Mouse (Mus musculus): ENCODE measurements around the gene Klc1.

Klc1 gene

GRCm38 (mm10) chr12:111743419-111743818 is 15.2 kb upstream of the Klc1 start:
- DNase-seq (ENCODE audit: low read depth, low spot score): no peak

DNA sequence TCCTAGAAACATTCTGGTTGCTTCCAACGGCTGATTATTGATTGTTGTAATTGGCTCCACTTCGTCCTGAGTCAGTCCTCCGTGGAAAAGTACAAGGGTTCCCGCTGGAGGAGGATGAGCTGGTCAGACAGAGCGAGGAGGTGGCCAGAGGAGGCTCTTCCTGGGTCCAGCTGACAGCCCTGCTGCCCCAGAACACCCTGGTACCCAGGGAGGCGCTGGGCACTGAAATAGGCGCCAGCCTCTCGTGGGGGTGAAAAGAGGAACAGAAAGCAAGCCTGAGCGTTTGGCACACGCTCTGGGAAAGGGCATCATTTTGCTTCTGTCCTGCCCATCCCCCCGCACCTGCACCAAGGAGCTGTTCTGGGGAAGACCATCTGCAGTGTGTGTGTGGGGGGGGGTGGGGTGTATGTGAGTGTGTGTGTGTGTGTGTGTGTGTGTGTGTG is 14.6 kb upstream of the Klc1 start:
- no peak for DNase-seq (ENCODE audit: low read depth, low spot score)

DNA sequence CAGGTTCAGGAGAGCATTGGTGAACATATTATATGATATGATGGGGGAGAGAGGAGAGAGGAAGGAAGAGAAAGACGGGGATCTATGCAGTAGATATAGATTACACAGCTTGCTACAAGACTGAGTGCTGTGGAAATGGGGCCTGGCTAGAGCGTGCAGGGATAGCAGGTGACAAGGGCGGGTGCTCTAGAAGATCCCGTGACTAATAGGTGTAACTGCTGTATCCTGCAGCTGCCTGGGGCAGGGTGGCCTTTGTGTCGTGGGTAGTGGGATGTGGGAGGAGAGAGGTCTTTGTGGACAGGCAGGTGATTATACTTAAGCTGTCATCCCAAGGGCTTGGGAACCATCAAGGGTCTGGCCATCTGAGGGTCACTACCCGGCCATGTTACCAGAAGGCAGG is 13.4 kb upstream of the Klc1 start:
- DNase-seq (ENCODE audit: low read depth, low spot score): no peak

DNA sequence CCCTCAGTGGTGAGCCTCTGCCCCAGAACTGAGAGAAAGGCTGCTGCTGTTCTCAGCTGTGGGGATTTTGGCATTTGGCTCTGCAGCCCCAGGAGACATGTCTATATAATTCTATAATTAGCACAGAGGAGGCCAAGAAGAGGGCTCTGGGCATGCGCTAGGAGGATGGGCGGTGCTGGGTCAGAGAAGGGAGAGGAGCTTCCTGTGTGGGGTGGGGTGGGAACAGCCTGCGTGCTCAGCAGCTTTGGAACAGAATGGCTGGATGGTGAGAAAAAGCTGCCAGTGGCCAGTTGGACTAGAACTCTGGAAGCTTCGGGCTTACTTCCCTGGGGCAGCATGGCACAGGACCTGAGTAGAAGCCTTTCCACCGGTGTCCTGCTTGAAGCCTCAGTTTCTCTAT is 12.6 kb upstream of the Klc1 start:
- no peak for DNase-seq (ENCODE audit: low read depth, low spot score)

DNA sequence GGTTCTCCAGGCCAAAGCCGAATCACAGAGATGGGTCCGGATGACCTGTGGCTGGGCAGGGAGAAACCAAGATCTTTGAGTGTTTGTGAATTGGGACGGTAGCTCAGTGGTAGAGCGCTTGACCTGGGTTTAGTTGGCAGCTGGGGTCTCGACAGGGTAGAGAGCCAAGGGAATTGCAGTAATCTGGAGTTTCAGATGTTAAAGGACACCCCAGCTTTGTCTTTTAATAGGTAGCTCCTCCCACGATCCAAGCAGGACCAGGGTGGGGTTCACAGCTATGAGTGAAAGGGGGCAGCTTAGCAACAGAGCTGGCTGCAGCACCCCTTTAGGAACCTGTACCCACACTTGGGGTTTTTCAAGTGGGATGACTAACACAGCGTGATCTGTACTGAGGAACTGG is 11.2 kb upstream of the Klc1 start:
- DNase-seq (ENCODE audit: low read depth, low spot score): no peak

GRCm38 (mm10) chr12:111750739-111751138 is 7.9 kb upstream of the Klc1 start:
- DNase-seq (ENCODE audit: low read depth, low spot score): no peak

GRCm38 (mm10) chr12:111752491-111752890 is 6.2 kb upstream of the Klc1 start:
- no peak for DNase-seq (ENCODE audit: low read depth, low spot score)

DNA sequence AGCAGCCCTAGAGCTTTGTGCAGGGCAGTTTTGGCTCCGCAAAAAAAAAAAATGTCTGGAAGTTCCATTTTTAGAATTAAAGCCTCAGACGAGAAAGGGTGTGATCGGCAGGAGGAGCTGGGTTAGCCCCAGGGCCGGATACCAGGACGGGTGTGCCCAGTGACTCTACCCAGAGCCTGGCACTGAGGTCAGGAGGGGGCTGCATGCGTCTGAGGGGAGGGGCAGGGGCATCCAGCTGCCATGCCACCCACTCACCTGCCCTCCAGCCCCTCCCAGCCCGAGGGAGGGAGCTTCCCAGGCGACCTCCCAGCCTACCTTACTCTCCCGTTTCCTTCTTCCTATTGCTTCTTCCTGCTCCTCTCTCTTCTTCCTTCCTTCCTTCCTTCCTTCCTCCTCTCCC is 5.3 kb upstream of the Klc1 start:
- no peak for DNase-seq (ENCODE audit: low read depth, low spot score)

DNA sequence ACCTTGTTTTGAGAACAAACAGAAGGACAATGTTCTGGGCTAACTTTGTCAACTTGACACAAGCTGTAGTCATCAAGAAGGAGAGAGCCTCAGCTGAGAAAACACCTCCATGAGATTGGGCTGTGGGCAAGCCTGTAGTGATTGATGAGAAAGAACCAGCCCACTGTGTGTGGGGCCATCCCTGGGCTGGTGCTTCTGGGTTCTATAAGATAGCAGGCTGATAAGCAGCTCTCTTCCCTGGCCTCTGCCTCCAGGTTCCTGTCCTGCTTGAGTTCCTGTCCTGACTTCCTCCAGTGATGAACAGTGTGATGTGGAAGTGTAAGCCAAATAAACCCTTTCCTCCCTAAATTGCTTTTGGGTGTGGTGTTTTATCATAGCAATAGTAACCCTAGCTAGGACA is 3.9 kb upstream of the Klc1 start:
- no peak for DNase-seq (ENCODE audit: low read depth, low spot score)

- DNase-seq (ENCODE audit: low read depth, low spot score): no peak
These were observed 3.4 kb upstream of the Klc1 start for GRCm38 (mm10) chr12:111755231-111755630.

- no peak for DNase-seq (ENCODE audit: low read depth, low spot score)
These were observed 2.5 kb upstream of the Klc1 start for GRCm38 (mm10) chr12:111756082-111756697.

DNA sequence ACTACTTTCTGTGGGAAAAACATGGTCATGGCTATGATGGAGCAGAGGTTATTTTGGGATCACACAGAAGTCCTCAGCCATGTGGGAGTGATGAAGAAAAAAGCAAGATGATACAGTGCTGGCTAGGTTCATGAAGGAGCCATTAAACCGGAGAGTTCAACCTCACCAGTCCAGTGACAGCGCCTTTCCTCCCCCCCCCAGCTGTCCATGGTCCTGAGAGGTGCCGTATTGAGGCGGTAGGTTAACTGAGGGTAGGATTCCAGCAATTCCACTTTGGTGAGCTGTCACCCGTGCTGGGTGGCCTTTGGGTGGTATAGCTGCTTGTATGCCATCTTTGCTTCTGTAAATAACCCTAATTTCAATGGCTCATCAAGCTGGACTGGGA is 2.0 kb upstream of the Klc1 start:
- DNase-seq (ENCODE audit: low read depth, low spot score): no peak

DNA sequence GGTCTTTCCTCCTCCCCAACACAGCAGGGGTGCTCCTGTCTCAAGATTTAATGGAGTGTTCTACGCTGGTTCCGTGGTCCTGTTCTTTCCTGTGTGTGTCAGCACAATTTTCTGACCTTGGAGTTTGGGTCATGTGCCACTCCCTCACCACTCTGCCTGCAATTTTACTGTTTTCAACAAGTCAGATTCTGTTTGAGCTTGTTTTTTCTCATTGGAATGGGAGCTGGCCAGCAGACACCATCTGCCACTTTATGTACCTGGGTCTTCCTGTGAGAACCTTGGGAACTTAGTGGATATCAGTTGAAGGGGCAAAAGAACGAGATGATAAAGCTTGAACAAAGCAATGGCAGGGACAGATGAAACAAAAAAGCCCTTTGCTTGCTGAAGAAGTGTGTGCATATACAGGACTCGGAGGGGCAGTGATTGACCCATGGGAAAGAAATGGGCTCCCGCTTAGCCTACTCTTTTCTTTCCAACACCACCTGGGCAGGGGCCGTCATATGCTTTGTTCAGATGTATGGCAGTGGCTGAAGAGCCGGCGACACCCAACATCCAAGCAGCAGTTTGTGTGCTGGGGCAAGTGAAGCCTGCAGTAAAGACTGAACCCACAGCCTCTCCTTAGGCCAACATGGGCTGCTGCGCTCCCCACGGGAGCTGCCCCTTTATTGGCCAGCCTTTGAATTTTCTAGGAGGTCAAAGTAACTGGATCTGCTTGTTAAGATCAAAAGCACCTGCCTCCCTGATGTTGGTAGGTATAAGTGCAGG is 906 bp upstream of the Klc1 start:
- DNase-seq (ENCODE audit: low read depth, low spot score): no peak

- peak; percentile 17 for DNase-seq (ENCODE audit: low read depth, low spot score)
These were observed 770 bp downstream of the Klc1 start for GRCm38 (mm10) chr12:111759176-111760061.

DNA sequence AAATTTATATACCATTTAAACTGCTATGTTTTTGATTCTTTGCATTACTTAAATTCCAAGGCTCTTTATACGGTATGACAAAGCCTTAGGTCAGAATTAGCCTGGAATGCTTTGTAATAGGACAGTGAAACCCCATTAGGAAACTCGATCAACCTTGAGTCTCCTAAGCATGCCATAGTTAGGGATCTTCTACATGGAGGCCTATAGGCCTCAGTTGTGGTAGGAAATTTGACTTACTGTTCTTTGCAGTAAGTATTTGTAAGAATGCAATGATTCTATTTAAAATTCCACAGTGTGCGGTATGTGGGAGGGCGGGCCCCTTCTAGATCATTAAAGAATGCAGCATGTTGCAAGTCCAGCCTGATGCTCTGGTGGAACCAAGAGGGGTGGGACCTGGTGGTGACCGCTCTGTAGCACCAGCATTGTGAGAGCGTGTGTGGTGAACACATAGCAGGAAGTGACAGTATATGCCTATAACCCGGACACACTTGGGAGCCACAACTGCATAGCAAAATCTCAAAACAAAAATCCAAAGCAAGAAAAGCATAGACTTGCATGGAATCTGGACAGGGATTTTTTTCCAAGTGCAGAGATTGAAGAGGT is 1.8 kb downstream of the Klc1 start:
- DNase-seq (ENCODE audit: low read depth, low spot score): no peak

DNA sequence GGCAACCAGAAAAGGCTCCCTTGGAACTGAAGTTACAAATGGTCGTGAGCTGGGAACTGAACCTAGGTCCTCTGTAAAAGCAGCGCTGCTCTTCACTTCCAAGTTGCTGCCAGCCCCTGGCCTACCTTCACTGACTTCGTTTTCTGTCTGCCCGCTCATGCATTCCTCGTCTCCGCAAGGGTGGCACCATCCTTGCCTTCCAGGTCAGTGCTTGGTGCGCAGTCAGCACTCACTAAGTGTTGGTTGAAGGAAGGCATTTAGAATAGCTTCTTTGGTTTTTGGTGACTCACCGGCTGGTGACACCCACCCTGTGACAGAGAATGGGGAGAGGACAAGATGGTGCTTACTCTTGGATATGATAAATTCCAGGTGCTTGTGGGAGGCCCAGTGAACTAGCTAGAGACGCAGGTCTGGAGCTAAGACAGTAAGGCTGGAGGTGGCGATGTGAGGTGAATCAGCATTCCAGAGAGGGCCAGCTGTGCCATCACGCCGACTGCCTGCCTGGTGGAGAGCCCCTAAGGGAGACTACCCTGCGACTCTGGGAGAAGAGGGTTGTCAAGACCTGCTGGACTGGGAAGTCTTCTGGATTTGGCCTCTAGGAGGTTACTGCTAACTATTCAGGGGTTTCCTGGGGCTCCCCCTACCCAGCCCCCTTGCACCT is 4.1 kb downstream of the Klc1 start:
- no peak for DNase-seq (ENCODE audit: low read depth, low spot score)

DNA sequence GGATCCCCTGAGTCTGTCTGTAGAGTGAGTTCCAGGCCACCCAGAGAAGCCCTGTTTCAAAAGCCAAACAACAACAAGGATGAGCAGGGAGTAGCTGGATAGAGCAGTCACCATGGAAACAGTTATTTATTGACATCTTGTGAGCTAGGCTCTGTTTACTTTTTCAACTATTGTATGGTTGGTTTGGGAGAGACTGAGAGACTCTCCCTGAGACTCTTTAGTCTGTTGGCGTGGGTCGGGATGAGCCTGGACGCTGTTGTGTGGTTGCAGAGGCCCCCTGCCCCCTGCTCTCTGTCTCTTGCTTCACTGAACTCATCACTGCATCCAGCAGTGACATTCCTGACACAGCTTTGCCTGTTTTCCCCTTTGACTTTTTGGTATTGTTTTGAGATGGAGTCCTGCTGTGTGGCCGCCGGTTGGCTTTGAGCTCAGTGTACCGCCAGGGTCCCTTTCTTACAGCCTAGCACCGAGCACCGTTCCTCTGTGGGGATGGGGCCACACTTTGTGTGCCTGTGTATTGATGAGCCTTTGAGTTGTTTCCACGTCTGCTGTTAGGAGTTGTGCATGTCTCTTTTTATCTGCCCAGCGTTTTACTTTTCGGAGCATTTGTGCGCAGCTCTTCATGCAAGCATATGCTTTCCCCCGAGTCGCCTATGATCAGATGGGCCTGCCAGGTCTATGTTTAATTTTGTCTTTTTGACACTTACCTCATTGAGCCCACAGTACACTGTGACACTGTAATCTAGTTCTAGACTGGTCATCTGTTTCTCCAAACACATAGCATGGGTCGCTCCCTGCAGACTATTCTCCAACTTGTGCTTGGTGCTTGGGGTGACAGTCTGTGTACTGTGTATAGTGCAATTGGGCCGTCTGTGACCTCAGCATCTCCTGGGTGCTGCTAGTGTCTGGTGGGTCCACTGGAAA is 7.9 kb downstream of the Klc1 start:
- no peak for DNase-seq (ENCODE audit: low read depth, low spot score)

GRCm38 (mm10) chr12:111768322-111768928 is 9.8 kb downstream of the Klc1 start:
- DNase-seq (ENCODE audit: low read depth, low spot score): no peak

GRCm38 (mm10) chr12:111769306-111769705 is 10.7 kb downstream of the Klc1 start:
- no peak for DNase-seq (ENCODE audit: low read depth, low spot score)

Measured in retina, postnatal 7 days (tissue).